Mouse (Mus musculus) adrenal gland, adult 8-10 months (tissue): Measurements from ENCODE around the gene Def6. TPM values are rescaled to one million over a fixed set of nuclear protein-coding genes. Genes with fewer than 3 reads are reported as not detected.

Source experiments
- DNase-seq: peaks from one replicate; pipeline ENCODE4 v3.0.0; 2022
- total RNA-seq, 4 experiments: library from RNA; stranded (reverse); gene quantifications; 2 replicates each; pipeline ENCODE4 v1.2.4; 2022

The Def6 gene
- total RNA-seq, result 1 to 10 TPM; 2.6 to 3.4 (median 3.2) TPM

GRCm38 (mm10) chr17:28207591-28208313 lies at the start of gene Def6:
TSS of gene Def6 (plus strand) at chr17:28207778.
- peak; percentile 41 for DNase-seq

GRCm38 (mm10) chr17:28160361-28160760 lies 47.2 kb upstream of the Def6 start:
- no peak for DNase-seq

GRCm38 (mm10) chr17:28161310-28161881 lies 46.2 kb upstream of the Def6 start:
- DNase-seq, result no peak

- peak; percentile 56 for DNase-seq
Observed at GRCm38 (mm10) chr17:28163666-28164065, 43.9 kb upstream of the Def6 start.

DNA sequence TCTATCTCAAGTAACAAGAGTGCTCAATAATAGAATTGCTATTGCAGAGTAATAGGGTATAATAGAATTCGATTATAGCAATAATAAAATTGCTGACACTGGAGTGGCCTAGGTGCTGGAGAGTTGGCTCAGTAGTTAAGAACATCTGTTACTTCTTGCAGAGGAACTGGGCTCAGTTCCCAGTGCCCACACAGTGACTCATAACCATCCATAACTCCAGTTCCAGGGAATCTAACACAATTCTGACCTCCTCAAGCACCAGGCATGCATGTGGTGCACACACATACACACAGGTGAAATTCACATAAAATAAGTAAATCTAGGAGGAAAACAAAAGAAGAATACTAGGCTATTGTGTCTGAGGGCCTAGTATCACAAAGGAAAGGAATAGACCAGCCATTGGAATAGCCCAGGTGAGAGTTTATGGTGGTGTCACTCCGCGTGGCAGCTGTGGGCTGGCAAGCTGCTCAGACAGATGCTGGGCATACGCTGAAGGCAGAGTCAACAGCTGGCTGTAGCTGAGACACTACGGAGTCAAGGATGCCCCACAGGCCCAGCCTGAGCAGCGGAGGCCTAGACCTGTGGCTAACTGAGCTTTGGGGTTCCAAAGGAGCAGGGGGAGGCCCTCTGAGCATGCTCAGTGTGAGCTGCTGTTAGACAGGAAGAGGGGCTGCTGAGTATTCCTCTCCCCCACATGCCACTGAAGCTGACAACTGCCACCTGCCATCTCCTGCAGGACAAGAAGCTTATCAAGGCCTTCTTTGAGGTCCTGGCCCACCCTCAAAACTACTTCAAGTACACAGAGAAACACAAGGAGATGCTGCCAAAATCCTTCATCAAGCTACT lies 36.9 kb upstream of the Def6 start:
- DNase-seq, result peak; percentile 61

DNA sequence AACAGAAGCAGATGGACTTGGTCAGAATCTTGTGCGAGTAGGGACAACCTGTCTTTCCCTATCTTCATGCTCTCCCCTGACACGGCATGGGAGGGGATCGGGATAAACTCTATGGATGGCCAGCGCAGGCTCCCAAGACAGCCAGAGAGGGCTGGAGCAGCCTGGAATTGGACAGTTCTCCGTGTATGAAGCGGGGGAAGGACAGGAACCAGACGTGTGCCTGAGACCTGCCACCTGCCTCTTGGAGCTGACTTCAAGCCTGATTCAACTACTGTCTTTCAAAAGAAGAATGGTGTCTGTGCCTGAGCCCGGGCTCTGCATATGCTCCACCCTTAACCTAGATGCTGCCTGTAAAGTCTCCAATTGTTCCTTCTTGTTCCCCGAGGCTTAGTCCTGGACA lies 34.9 kb upstream of the Def6 start:
- no peak for DNase-seq

DNA sequence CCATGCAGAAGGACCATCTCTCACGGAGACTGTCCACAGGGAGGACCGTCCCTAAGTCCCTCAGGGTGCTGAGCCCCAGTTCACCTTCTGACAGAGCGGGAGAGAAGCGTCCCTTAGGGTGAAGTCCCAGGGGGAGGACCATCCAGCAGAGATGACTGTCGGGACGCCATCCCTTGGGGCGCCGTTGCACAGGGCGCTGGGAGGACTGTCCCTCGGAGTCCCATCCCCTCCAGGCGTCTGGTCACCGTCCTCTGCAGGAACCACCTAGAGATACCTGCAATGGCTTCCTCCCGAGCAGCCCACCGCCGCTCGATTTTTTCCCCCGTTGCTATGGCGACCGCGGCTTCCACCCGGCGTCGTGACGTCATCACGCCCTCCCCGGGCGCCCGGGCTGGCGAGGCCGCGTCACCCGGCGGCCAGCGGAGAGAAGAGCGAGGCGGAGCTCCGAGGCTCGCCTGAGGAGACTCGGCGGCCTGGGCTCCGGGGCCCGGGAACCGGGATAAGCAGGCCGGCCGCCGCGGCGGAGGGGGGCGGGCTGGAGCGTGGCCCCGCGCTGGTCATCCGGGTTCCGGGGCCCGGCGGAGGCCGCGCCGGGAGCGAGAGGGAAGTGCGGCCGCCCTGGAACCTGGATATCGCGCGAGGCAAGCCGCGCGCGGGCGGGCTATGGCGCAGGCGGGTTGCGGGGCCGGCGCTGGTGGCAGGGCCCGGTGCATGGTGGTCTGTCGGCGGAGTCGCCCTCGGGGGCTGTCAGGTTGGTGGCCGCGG lies 30.6 kb upstream of the Def6 start, which contains the start of gene Zfp523:
TSS of gene Zfp523 (plus strand) at position 355 of the 765 bp plus-strand sequence.
- DNase-seq, result peak; percentile 82

DNA sequence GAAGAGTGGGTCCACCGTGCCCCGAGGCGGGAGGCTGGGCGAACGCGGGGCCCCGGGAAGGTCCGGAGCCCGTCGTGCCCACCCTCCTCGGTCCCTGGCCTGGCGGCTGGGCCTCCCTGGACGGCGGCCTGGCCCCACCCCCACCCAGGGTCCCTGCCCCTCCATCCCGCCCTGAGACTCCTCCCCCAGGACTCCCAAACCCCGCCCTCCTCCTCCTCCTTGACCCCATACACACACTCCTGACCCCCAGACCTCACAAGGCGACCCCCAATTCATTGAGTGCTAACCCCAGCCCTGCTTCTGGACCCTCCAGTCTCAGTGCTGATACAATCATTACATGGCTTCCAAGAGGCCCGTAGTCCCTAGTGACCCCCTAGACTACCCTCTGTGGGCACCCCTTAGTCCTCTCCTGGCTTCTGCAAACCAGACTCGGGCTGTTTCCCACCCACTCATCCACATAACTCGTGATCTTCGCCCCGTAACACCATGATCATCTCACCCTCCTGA lies 30.0 kb upstream of the Def6 start:
- no peak for DNase-seq

DNA sequence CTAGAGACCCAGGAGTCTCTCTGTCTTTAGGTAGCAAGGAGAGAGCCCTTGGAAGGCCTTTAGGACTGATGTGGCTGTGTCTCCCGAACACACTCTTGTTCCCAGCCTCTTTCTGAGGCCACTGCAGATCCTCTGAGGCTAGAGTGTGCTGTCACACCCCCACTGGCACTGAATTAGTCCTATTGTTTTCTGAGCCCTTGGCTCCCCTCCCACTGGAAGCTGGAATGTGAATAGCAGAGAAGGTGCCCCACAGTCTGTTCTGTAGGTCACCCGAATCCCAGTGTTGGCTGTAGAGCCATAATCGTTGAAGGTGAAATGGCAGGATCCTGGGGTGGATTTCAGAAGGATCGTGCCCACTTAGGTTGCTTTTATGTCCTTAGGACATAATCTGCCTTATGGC lies 27.2 kb upstream of the Def6 start:
- no peak for DNase-seq

DNA sequence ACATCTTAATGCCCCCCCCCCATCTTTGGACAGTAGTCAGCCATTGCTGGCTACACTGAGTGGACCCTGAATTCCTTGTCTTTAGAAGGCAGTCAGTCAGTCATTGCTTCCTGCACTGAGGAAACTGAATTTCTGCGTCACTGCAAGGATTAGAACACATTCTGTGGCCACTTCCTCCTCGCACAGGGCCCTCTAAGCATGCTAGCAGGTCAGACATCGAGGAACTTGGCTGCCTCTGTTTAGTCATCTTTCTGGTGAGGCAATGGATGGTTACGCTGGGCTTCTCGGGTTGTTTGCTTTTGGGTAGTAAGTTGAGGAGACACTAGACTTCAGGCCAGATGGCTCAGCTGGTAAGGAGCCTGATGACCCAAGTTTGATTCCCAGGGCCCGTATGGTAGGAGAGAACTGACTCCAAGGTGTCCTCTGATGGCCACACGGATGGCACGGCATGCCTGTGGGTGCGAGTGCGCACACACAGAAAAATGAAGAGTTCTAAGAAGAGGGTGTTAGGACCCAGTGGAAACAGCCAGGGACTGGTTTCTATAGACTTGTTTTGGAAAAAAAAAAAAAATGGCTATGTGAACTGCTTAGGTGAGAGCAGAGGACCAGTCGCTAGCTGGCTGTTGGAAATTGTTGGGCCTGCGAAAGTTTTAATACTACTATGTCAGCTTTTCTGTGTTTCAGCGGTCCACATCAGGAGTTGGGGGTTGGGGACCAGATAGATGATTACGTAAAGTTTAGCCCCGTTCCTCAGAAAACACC lies 26.6 kb upstream of the Def6 start:
- DNase-seq, result no peak

- DNase-seq, result no peak
Observed at GRCm38 (mm10) chr17:28184971-28185638, 22.5 kb upstream of the Def6 start.

DNA sequence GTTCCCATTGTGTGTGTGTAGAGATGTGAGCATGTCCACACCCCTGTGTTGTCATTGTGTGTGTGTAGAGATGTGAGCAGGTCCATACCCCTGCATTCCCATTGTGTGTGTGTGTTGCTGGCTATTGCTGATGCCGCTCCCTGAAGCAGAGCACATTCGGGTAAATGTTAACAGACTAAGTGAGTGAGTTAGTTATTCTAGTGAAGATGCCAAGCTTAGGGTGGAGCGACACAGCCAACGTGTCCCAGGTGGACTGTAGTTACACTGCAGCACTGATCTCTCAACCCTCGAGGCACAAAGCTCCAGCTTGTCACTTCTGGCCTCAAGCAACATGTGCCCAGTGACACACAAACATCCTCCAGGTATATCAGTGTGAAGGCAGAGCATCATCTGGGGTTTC lies 19.3 kb upstream of the Def6 start:
- no peak for DNase-seq

- no peak for DNase-seq
Observed at GRCm38 (mm10) chr17:28192754-28193153, 14.8 kb upstream of the Def6 start.

- DNase-seq, result no peak
Observed at GRCm38 (mm10) chr17:28193559-28193958, 14.0 kb upstream of the Def6 start.

GRCm38 (mm10) chr17:28195033-28195432 lies 12.5 kb upstream of the Def6 start:
- no peak for DNase-seq

- DNase-seq, result no peak
Observed at GRCm38 (mm10) chr17:28197646-28198045, 9.9 kb upstream of the Def6 start.

GRCm38 (mm10) chr17:28201982-28202381 lies 5.6 kb upstream of the Def6 start:
- no peak for DNase-seq

GRCm38 (mm10) chr17:28204052-28204720 lies 3.4 kb upstream of the Def6 start:
- DNase-seq, result no peak

GRCm38 (mm10) chr17:28205443-28205842 lies 2.1 kb upstream of the Def6 start:
- no peak for DNase-seq

DNA sequence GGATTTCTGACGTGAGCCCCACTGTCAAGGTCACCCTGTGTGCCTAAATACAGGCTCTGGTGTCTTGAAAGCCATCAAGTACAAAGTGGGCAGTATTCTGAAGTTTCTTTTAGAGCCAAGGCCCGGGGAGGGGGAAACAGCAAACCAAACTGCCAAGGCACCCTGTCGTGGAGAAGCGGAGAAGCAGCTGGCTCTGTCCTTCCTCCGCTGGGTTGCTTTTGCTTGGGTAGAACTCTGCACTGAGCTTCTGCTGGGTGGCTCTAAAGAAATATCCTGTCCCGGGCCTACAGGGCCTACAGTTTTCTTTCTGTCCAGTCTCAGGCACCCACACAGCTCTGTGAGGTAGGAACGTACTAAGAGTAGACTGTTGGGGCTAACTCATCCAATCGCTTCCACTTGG lies 486 bp upstream of the Def6 start:
- DNase-seq, result no peak

DNA sequence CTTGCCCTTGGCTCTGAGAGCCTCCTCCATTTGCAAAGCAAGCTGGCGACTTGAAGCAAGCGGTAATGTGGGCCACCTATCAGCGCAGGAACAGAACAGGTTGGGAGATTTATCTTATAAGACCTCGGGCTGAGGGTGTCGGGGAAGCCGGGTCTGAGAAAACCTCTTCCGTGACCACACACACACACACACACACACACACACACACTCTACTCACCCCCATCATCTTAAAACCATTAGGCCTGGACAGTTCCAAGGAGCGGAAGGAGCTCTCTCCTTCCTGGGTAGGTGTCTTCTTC lies 685 bp downstream of the Def6 start:
- no peak for DNase-seq
